ENCODE assay signal across 8 mouse cellular contexts in genomic region chr16:94258366-94259310, GRCm38 (mm10). TPM values are rescaled to one million over a fixed set of nuclear protein-coding genes. Genes with fewer than 3 reads are reported as not detected.
DNase-seq lines count a peak whose midpoint lies in the region; ATAC-seq and TF ChIP-seq lines count a peak whose summit lies in the region.

No protein-coding gene starts in this region.

- no peak overlapping the region for H3K4me2 ChIP-seq in kidney, embryonic 15.5 days
- no peak overlapping the region for H3K4me2 ChIP-seq in stomach, embryonic 15.5 days

- no peak overlapping the region for H3K9ac ChIP-seq in kidney, embryonic 15.5 days
- no peak overlapping the region for H3K9ac ChIP-seq in liver, adult 2 months (ENCODE audit: low read depth, low read length)
- no peak overlapping the region for H3K9ac ChIP-seq in stomach, embryonic 15.5 days

- H3K27me3 ChIP-seq in embryonic facial prominence, embryonic 10.5 days (replicated peaks; ENCODE audit: low read depth, poor library complexity, severe bottlenecking): peaks cover 1% of the 10 kb centered on the region; the same call in 1 of the 2 replicates
- H3K27me3 ChIP-seq in kidney, embryonic 15.5 days: no peaks in the 10 kb centered on the region
- no peaks in the 10 kb centered on the region for H3K27me3 ChIP-seq in liver, adult 2 months (ENCODE audit: control insufficient read depth, insufficient read depth, low read length)
- no peaks in the 10 kb centered on the region for H3K27me3 ChIP-seq in stomach, embryonic 15.5 days (replicated peaks)

- 70% methylated on average over 14 of the region's 14 CpGs for WGBS in embryonic facial prominence, embryonic 10.5 days
- 36% methylated on average over 14 of the region's 14 CpGs for WGBS in kidney, embryonic 15.5 days
- 71% methylated on average over 14 of the region's 14 CpGs for WGBS in liver, adult 2 months
- WGBS in stomach, embryonic 15.5 days: 34% methylated on average over 14 of the region's 14 CpGs

- peak; percentile 80 for TF ChIP-seq CTCF in liver, adult 2 months (IDR thresholded peaks at IDR 0.05; ENCODE audit: low read depth, low read length)

- no peaks in the 10 kb centered on the region for H3K36me3 ChIP-seq in embryonic facial prominence, embryonic 10.5 days (replicated peaks)
- H3K36me3 ChIP-seq in kidney, embryonic 15.5 days: no peaks in the 10 kb centered on the region
- no peaks in the 10 kb centered on the region for H3K36me3 ChIP-seq in liver, adult 2 months (ENCODE audit: control insufficient read depth, insufficient read depth, low read length)
- H3K36me3 ChIP-seq in stomach, embryonic 15.5 days: no peaks in the 10 kb centered on the region

- no peak for TF ChIP-seq POLR2A in liver, adult 2 months (IDR thresholded peaks at IDR 0.05; ENCODE audit: extremely low read depth, insufficient read depth, low read length)

- no peaks in the 10 kb centered on the region for H3K79me2 ChIP-seq in liver, adult 2 months (ENCODE audit: control insufficient read depth, insufficient read depth, low read length)

- no peak overlapping the region for H3K27ac ChIP-seq in embryonic facial prominence, embryonic 10.5 days (replicated peaks)
- H3K27ac ChIP-seq in kidney, embryonic 15.5 days: no peak overlapping the region
- no peak overlapping the region for H3K27ac ChIP-seq in liver, adult 2 months (replicated peaks; ENCODE audit: insufficient read depth, low read depth, low read length)
- no peak overlapping the region for H3K27ac ChIP-seq in stomach, embryonic 15.5 days

- peak; percentile 57; the same call in 1 of the 2 replicates for ATAC-seq in kidney, embryonic 15.5 days (replicated peaks; ENCODE audit: low FRiP score)
- peak; percentile 51; the same call in 1 of the 2 replicates for ATAC-seq in stomach, embryonic 15.5 days (ENCODE audit: insufficient read depth, low FRiP score, low read depth)

- H3K4me3 ChIP-seq in embryonic facial prominence, embryonic 10.5 days: no peak overlapping the region
- no peak overlapping the region for H3K4me3 ChIP-seq in kidney, embryonic 15.5 days (replicated peaks)
- H3K4me3 ChIP-seq in liver, adult 2 months (ENCODE audit: insufficient read depth, low read depth, low read length): no peak overlapping the region
- no peak overlapping the region for H3K4me3 ChIP-seq in stomach, embryonic 15.5 days (replicated peaks)

- H3K9me3 ChIP-seq in embryonic facial prominence, embryonic 10.5 days: no peaks in the 10 kb centered on the region
- no peaks in the 10 kb centered on the region for H3K9me3 ChIP-seq in kidney, embryonic 15.5 days (replicated peaks)
- no peaks in the 10 kb centered on the region for H3K9me3 ChIP-seq in stomach, embryonic 15.5 days

- H3K4me1 ChIP-seq in embryonic facial prominence, embryonic 10.5 days: peaks cover 30% of the 10 kb centered on the region
- no peaks in the 10 kb centered on the region for H3K4me1 ChIP-seq in kidney, embryonic 15.5 days
- H3K4me1 ChIP-seq in liver, adult 2 months (ENCODE audit: control insufficient read depth, insufficient read depth, low read length): no peaks in the 10 kb centered on the region
- H3K4me1 ChIP-seq in stomach, embryonic 15.5 days: 0 out of 2 replicates have a peak, but pooled peaks cover 4% of the 10 kb centered on the region

- peak; percentile 91 for DNase-seq in 416B (ENCODE audit: low read depth)
- peak; percentile 61 for DNase-seq in adrenal gland, adult 8-10 months
- DNase-seq in embryonic facial prominence, embryonic 10.5 days (ENCODE audit: low spot score): peak; percentile 83
- DNase-seq in heart, adult 9 months (ENCODE audit: low spot score in 2 of 2): peak; percentile 68 to 74
- peak; percentile 58 for DNase-seq in liver, adult 2 months (ENCODE audit: extremely low read depth, low read depth, low spot score)
- DNase-seq in neural tube, embryonic 10.5 days (ENCODE audit: extremely low spot score, low spot score): peak; percentile 82

RNA-seq across cellular contexts. Expression of gene Hlcs, which starts 54.7 kb away (rescaled TPM):
- 10 to 100 TPM; 20.7 to 31.7 (median 24.9) TPM for total RNA-seq in adrenal gland, adult 8-10 months (2022)
- 12.2 and 13.1 TPM in 2 replicates for polyA plus RNA-seq in embryonic facial prominence, embryonic 10.5 days (2016; fragmentation: Nextera tagmentation; extraction: Ambion mirVana)
- 10.6 and 10.9 TPM in 2 replicates for polyA plus RNA-seq in kidney, embryonic 15.5 days (2015; fragmentation: Nextera tagmentation; extraction: Ambion mirVana)
- total RNA-seq in liver, adult 2 months (2014; rRNA removed): 6.0 and 6.4 TPM in 2 replicates
- polyA plus RNA-seq in liver, adult 2 months (2012; rRNA removed): 6.4 and 7.2 TPM in 2 replicates
- polyA plus RNA-seq in stomach, embryonic 15.5 days (2015; fragmentation: Nextera tagmentation; extraction: Ambion mirVana): 9.1 and 11.2 TPM in 2 replicates
